Mouse (Mus musculus) liver, postnatal 0 days (tissue): ENCODE data around the gene Rapgef4.

Experiments used
- CTCF ChIP-seq: sonication (generic); IDR thresholded peaks from 2 replicates; pipeline ENCODE4 v1.5.1; 2016; ENCODE audit warnings: antibody characterized with exemption, low read depth
- EP300 ChIP-seq: IDR thresholded peaks from 2 replicates; pipeline ENCODE4 v1.6.1; 2016; ENCODE audit warnings: antibody characterized with exemption, low read depth, mild to moderate bottlenecking

GRCm38 (mm10) chr2:71979981-71980380, 1.1 kb upstream of the Rapgef4 start:
- no peak for TF ChIP-seq CTCF
- TF ChIP-seq EP300, result no peak
